Mouse (Mus musculus) embryonic facial prominence, embryonic 14.5 days (tissue): ENCODE results near the gene Rnf123. TPM values are rescaled to one million over a fixed set of nuclear protein-coding genes. Genes with fewer than 3 reads are reported as not detected.

Source experiments
- ATAC-seq: fragments of 200-750 bp; cut with Nextera tagmentation; 2 replicates; pipeline ENCODE4 v1.8.0; 2017; ENCODE audit warnings: low read depth, moderate number of reproducible peaks, moderate TSS enrichment
- DNase-seq: peaks from one replicate; pipeline ENCODE4 v3.0.0-alpha.2; 2015; ENCODE audit warnings: low spot score
- H3K27ac ChIP-seq: fragments of 300-500 bp; sonication (generic); replicated peaks from 2 replicates; pipeline ENCODE4 v1.5.1; 2014; ENCODE audit warnings: low read depth, mild to moderate bottlenecking, low read length, moderate library complexity
- H3K27me3 ChIP-seq: fragments of 300-500 bp; sonication (generic); replicated peaks from 2 replicates; pipeline ENCODE4 v1.6.1; 2014; ENCODE audit warnings: low read length; ENCODE audit not compliant: control insufficient read depth, insufficient read depth
- H3K36me3 ChIP-seq: fragments of 300-500 bp; sonication (generic); 2 replicates; pipeline ENCODE4 v1.6.1; 2014; ENCODE audit warnings: low read length, mixed read lengths; ENCODE audit not compliant: control insufficient read depth, insufficient read depth
- H3K4me1 ChIP-seq: fragments of 300-500 bp; sonication (generic); 2 replicates; pipeline ENCODE4 v1.6.1; 2014; ENCODE audit warnings: antibody characterized with exemption, low read length; ENCODE audit not compliant: control insufficient read depth, insufficient read depth
- H3K4me2 ChIP-seq: fragments of 300-500 bp; sonication (generic); 2 replicates; pipeline ENCODE4 v1.6.1; 2014; ENCODE audit warnings: low read depth, mild to moderate bottlenecking, low read length, moderate library complexity, mixed read lengths
- H3K4me3 ChIP-seq: fragments of 300-500 bp; sonication (generic); 2 replicates; pipeline ENCODE4 v1.5.1; 2014; ENCODE audit warnings: low read depth, mild to moderate bottlenecking, low read length
- H3K9ac ChIP-seq: fragments of 300-500 bp; sonication (generic); 2 replicates; pipeline ENCODE4 v1.6.1; 2014; ENCODE audit warnings: low read depth, mild to moderate bottlenecking, low read length, moderate library complexity, mixed read lengths
- H3K9me3 ChIP-seq: fragments of 300-500 bp; sonication (generic); 2 replicates; pipeline ENCODE4 v1.6.1; 2016; ENCODE audit warnings: low read length; ENCODE audit not compliant: control insufficient read depth
- WGBS: fragments of 180-500 bp; shearing (Covaris S2); extraction: QIAGEN DNeasy Blood & Tissue Kit; methylation state at CpG from one replicate; pipeline ENCODE4 v1.1.7; 2014; 5-methylcytosine and 5-hydroxymethylcytosine counted together
- polyA plus RNA-seq: library from polyadenylated mRNA; unstranded; fragments of >200 nt; fragmentation: Nextera tagmentation; extraction: Ambion mirVana; gene quantifications from 2 replicates; pipeline ENCODE4 v1.2.1, GENCODE M21; 2014

Rnf123 gene
- polyA plus RNA-seq, 1 experiment from 2014 or later = 22.9 TPM

DNA sequence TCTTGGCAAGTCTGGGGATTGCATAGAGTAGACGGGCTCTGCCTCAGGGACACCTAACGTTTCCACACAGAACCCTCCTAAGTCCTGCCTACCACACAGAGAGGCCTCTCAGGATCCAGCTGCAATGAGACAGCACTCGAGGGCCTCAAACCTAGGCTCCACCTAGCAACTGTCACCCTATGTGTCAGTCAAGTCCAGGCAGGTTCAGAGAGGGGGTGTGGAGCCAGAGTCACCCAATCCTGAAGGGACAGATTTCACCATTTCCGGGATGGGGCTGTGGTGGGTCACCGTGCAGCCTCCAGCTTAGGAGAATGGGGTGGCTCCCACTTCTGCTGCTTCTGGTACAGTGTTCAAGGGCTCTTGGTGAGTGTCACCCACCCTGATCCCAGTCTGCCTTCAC, 3.0 kb downstream of the Rnf123 start, which contains the start of gene Mst1:
Gene Mst1, plus strand, starts transcription at position 269 of the 400 bp plus-strand sequence.
- DNase-seq = peak; percentile 35
- no peak for ATAC-seq
- WGBS = 67% methylated on average over 5 of the region's 5 CpGs
- Histone ChIP-seq H3K36me3 (peaks cover 11% of the 10 kb centered on the region), H3K27ac (no peak within 1 kb of the TSS), H3K4me3 (peak within 1 kb of the TSS; percentile 86), H3K27me3 (peaks cover 30% of the 10 kb centered on the region), H3K4me1 (peaks cover 5% of the 10 kb centered on the region), H3K9ac (peak within 1 kb of the TSS; percentile 95), H3K9me3 (no peaks in the 10 kb centered on the region), H3K4me2 (peak within 1 kb of the TSS; percentile 67)

DNA sequence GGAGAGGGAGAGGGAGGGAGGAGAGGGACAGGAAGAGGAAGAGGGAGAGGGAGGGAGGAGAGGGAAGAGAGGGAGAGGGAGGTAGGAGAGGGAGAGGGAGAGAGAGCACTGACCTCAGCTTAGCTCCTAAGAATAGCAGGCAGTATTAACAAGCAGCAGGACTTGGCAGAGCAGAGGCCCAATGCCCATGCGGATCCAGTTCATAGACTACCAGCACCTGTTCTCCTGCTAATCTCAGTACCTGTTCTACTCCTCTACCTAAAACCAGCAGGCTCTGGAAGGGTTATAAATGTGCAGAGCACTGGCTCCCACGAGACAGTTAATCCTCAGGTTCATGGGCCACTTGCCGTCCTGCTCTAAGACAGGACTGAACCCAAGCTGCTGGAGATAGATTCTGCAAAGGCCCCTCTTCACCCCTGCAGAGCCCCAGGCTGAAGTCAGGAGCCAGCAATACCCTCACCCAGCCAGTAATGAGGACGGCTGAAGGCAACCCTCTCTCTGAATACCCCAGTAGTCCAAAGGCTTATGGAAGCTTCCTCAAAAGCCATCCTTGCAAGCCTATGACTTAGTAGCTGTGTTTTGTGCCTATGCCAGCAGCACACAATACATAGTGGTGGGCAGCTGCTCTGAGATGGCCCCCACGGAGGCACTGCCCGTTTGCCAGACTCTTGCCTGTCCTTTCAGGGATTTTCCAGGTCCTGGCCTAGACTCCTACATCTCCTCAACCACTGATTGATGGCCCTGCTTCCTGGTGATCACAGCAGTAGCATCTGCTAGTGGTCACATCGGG, 9.8 kb downstream of the Rnf123 start:
- DNase-seq = no peak
- peaks cover 26% of the 10 kb centered on the region; the same call in 1 of the 2 replicates for H3K36me3 ChIP-seq
- ATAC-seq = no peak
- H3K9me3 ChIP-seq = no peaks in the 10 kb centered on the region
- peaks cover 2% of the 10 kb centered on the region for H3K4me1 ChIP-seq
- H3K27me3 ChIP-seq = no peaks in the 10 kb centered on the region
- no peak overlapping the region for H3K4me3 ChIP-seq
- no peak overlapping the region for H3K9ac ChIP-seq
- WGBS = 60% methylated on average over 7 of the region's 7 CpGs
- no peak overlapping the region for H3K4me2 ChIP-seq
- H3K27ac ChIP-seq = no peak overlapping the region

DNA sequence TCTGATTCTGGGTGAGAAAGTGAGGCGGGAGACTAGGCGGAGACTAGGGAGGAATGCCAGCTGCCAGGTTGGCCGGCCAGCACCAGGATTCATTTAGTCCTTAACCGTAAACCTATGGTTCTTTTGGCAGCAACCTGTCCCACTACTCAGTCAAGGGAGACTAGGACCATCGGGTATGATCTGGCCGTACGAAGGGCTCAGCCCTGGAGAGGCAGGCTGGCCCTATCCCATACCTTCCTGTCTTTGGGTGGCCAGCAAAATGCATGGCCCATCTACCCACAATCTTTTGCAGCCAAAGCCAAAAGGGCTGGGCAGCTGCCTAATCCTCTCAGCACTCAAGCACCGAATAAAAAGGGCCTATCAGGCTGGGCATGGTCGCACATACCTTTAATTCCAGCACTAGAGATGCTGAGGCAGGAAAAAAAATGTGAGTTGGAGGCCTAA, 10.6 kb downstream of the Rnf123 start:
- H3K27me3 ChIP-seq = no peaks in the 10 kb centered on the region
- no peak overlapping the region for H3K9ac ChIP-seq
- ATAC-seq (no peak), DNase-seq (no peak)
- H3K9me3 ChIP-seq = no peaks in the 10 kb centered on the region
- H3K27ac ChIP-seq = no peak overlapping the region
- H3K36me3 ChIP-seq = peaks cover 26% of the 10 kb centered on the region; the same call in 1 of the 2 replicates
- 65% methylated on average over 9 of the region's 9 CpGs for WGBS
- H3K4me2 ChIP-seq = no peak overlapping the region
- no peaks in the 10 kb centered on the region for H3K4me1 ChIP-seq
- no peak overlapping the region for H3K4me3 ChIP-seq

- H3K4me1 ChIP-seq = no peaks in the 10 kb centered on the region
- no peak overlapping the region for H3K9ac ChIP-seq
- H3K4me3 ChIP-seq = no peak overlapping the region
- ATAC-seq (no peak), DNase-seq (no peak)
- no peaks in the 10 kb centered on the region for H3K27me3 ChIP-seq
- H3K36me3 ChIP-seq = peaks cover 26% of the 10 kb centered on the region; the same call in 1 of the 2 replicates
- WGBS = 88% methylated on average over 4 of the region's 4 CpGs
- no peak overlapping the region for H3K27ac ChIP-seq
- H3K9me3 ChIP-seq = no peaks in the 10 kb centered on the region
- H3K4me2 ChIP-seq = no peak overlapping the region
These were observed 11.3 kb downstream of the Rnf123 start for GRCm38 (mm10) chr9:108071801-108072200.

GRCm38 (mm10) chr9:108069529-108069928, 13.6 kb downstream of the Rnf123 start:
- no peak overlapping the region for H3K4me3 ChIP-seq
- no peak overlapping the region for H3K27ac ChIP-seq
- no peak overlapping the region for H3K4me2 ChIP-seq
- H3K36me3 ChIP-seq = peaks cover 31% of the 10 kb centered on the region
- DNase-seq (no peak), ATAC-seq (no peak)
- H3K4me1 ChIP-seq = no peaks in the 10 kb centered on the region
- no peaks in the 10 kb centered on the region for H3K27me3 ChIP-seq
- no peaks in the 10 kb centered on the region for H3K9me3 ChIP-seq
- 91% methylated on average over 7 of the region's 7 CpGs for WGBS
- H3K9ac ChIP-seq = no peak overlapping the region

- no peak overlapping the region for H3K4me2 ChIP-seq
- no peak overlapping the region for H3K4me3 ChIP-seq
- H3K27me3 ChIP-seq = no peaks in the 10 kb centered on the region
- no peaks in the 10 kb centered on the region for H3K4me1 ChIP-seq
- H3K9ac ChIP-seq = no peak overlapping the region
- ATAC-seq (no peak), DNase-seq (no peak)
- no peaks in the 10 kb centered on the region for H3K9me3 ChIP-seq
- H3K27ac ChIP-seq = no peak overlapping the region
- 89% methylated on average over 9 of the region's 9 CpGs for WGBS
- peaks cover 36% of the 10 kb centered on the region for H3K36me3 ChIP-seq
These were observed 14.1 kb downstream of the Rnf123 start for GRCm38 (mm10) chr9:108069007-108069406.

GRCm38 (mm10) chr9:108067900-108068299, 15.2 kb downstream of the Rnf123 start:
- H3K9ac ChIP-seq = no peak overlapping the region
- H3K4me1 ChIP-seq = no peaks in the 10 kb centered on the region
- no peak overlapping the region for H3K27ac ChIP-seq
- 17% methylated on average over 8 of the region's 8 CpGs for WGBS
- peaks cover 40% of the 10 kb centered on the region for H3K36me3 ChIP-seq
- H3K4me2 ChIP-seq = no peak overlapping the region
- H3K4me3 ChIP-seq = no peak overlapping the region
- DNase-seq (peak; percentile 82), ATAC-seq (peak; percentile 24; the same call in 1 of the 2 replicates)
- H3K9me3 ChIP-seq = no peaks in the 10 kb centered on the region
- H3K27me3 ChIP-seq = no peaks in the 10 kb centered on the region

GRCm38 (mm10) chr9:108067199-108067598, 15.9 kb downstream of the Rnf123 start:
- Histone ChIP-seq H3K4me2 (no peak overlapping the region), H3K9ac (no peak overlapping the region), H3K27me3 (no peaks in the 10 kb centered on the region), H3K36me3 (peaks cover 47% of the 10 kb centered on the region), H3K9me3 (no peaks in the 10 kb centered on the region), H3K4me3 (no peak overlapping the region), H3K4me1 (no peaks in the 10 kb centered on the region), H3K27ac (no peak overlapping the region)
- DNase-seq (no peak), ATAC-seq (no peak)
- 84% methylated on average over 7 of the region's 7 CpGs for WGBS
